Mouse (Mus musculus): ENCODE measurements around the gene Tnfrsf1a. TPM values are rescaled to one million over a fixed set of nuclear protein-coding genes. Genes with fewer than 3 reads are reported as not detected.

Gene Tnfrsf1a
- total RNA-seq, 2 experiments from 2014 or later: 9.4 to 11.8 TPM

Other genes with a start within 250 kb of the Tnfrsf1a start
- 10 to 100 TPM; 32.4 to 35.6 TPM for gene Nop2, start 217.5 kb upstream of the Tnfrsf1a start, total RNA-seq (2021)
- 10 to 100 TPM; 38.7 to 40.2 TPM for gene Iffo1, start 204.1 kb upstream of the Tnfrsf1a start, total RNA-seq (2021)
- gene Gapdh, start 182.9 kb upstream of the Tnfrsf1a start, total RNA-seq (2021): 1,000 to 10,000 TPM; 1,896 to 1,966 TPM
- gene Ncapd2, start 157.7 kb upstream of the Tnfrsf1a start, total RNA-seq (2021): 10 to 100 TPM; 31.7 to 32.7 TPM
- gene Mrpl51, start 157.6 kb upstream of the Tnfrsf1a start, total RNA-seq (2021): 10 to 100 TPM; 70.1 to 78.7 TPM
- gene Vamp1, start 133.8 kb upstream of the Tnfrsf1a start, total RNA-seq (2021): 10 to 100 TPM; 25.7 to 26.5 TPM
- gene Tapbpl, start 117.5 kb upstream of the Tnfrsf1a start, total RNA-seq (2021): 1 to 10 TPM; 2.4 to 2.5 TPM
- not detected for gene Cd27, start 112.4 kb upstream of the Tnfrsf1a start, total RNA-seq (2021)
- gene Tuba3a, start 63.3 kb upstream of the Tnfrsf1a start, total RNA-seq (2021): not detected
- gene Ltbr, start 35.5 kb upstream of the Tnfrsf1a start, total RNA-seq (2021): 1 to 10 TPM; 9.4 to 9.7 TPM
- gene Scnn1a, start 28.7 kb upstream of the Tnfrsf1a start, total RNA-seq (2021): 1 to 10 TPM; 2.0 to 2.3 TPM
- gene Plekhg6, start 31.4 kb downstream of the Tnfrsf1a start, total RNA-seq (2021): under 1 TPM; 0.14 to 0.24 TPM
- 10 to 100 TPM; 56.6 to 57.5 TPM for gene Cd9, start 145.4 kb downstream of the Tnfrsf1a start, total RNA-seq (2021)
- gene Vwf, start 197.4 kb downstream of the Tnfrsf1a start, total RNA-seq (2021): 10 to 100 TPM; 23.4 to 28.2 TPM